24 mouse cellular contexts compared by ENCODE assay signal in genomic region chr6:49106746-49107500, GRCm38 (mm10). TPM values are rescaled to one million over a fixed set of nuclear protein-coding genes. Genes with fewer than 3 reads are reported as not detected.
DNase-seq lines count a peak whose midpoint lies in the region; ATAC-seq and TF ChIP-seq lines count a peak whose summit lies in the region.
"Had no signal": no experiment of that assay in that cellular context is flagged by ENCODE, and none has a peak within 500 bp of the region (broad histone marks: within the 10 kb centered on the region; RNA-seq: fewer than 3 reads in every experiment).

No protein-coding gene starts in this region.

- no peak for TF ChIP-seq CTCF in lung, postnatal 0 days (IDR thresholded peaks at IDR 0.05)
- no peak for TF ChIP-seq CTCF in bone marrow macrophage, adult 2 months (IDR thresholded peaks at IDR 0.05; ENCODE audit: low read depth, low read length)

- H3K36me3 ChIP-seq in lung, postnatal 0 days (ENCODE audit: insufficient read depth, low read length): 0 out of 2 replicates have a peak, but pooled peaks cover 4% of the 10 kb centered on the region
- H3K36me3 ChIP-seq in splenic B cell, adult 2 months (ENCODE audit: control insufficient read depth, insufficient read depth, low read length, poor library complexity, severe bottlenecking): no peaks in the 10 kb centered on the region

- DNase-seq in lung, postnatal 0 days (ENCODE audit: low spot score): peak; percentile 36
- no peak for DNase-seq in lung, postnatal 4 days
- peak; percentile 44 to 57 for DNase-seq in cerebellum, postnatal 10 days
- peak; percentile 61 for DNase-seq in splenic B cell, adult 2 months (ENCODE audit: low read depth, low spot score)
- DNase-seq in urinary bladder, postnatal 4 days (ENCODE audit: low spot score in 2 of 2): no peak
- DNase-seq: adrenal gland, postnatal 36 days; gastrocnemius, postnatal 10 days; heart, adult 2 months; heart, postnatal 4 days; layer of hippocampus, postnatal 36 days; lung, postnatal 14 days; right cerebral cortex, postnatal 4 days; thymus, postnatal 25 days had no signal

- ATAC-seq in lung, postnatal 0 days: peak; percentile 71
- no peak for ATAC-seq in CD4-positive, CD25-positive, alpha-beta regulatory T cell, adult 4 months
- ATAC-seq: forebrain, embryonic 13.5 days; hindbrain, embryonic 16.5 days; intestine, embryonic 16.5 days; midbrain, embryonic 15.5 days had no signal

- H3K27me3 ChIP-seq in lung, postnatal 0 days (replicated peaks; ENCODE audit: insufficient read depth, low read length): no peaks in the 10 kb centered on the region
- no peaks in the 10 kb centered on the region for H3K27me3 ChIP-seq in splenic B cell, adult 2 months (ENCODE audit: control insufficient read depth, insufficient read depth, low read length, poor library complexity, severe bottlenecking)
- H3K27me3 ChIP-seq: embryonic facial prominence, embryonic 15.5 days; forebrain, embryonic 13.5 days; kidney, embryonic 15.5 days; limb, embryonic 15.5 days; midbrain, embryonic 15.5 days had no signal

- WGBS in lung, postnatal 0 days: 75% methylated on average over 15 of the region's 15 CpGs

- H3K4me1 ChIP-seq in lung, postnatal 0 days (ENCODE audit: insufficient read depth, low read depth, low read length): no peaks in the 10 kb centered on the region
- peaks cover 12% of the 10 kb centered on the region for H3K4me1 ChIP-seq in bone marrow macrophage, adult 2 months (ENCODE audit: control insufficient read depth, insufficient read depth, low read length)
- H3K4me1 ChIP-seq: forebrain, embryonic 13.5 days; kidney, embryonic 15.5 days; limb, embryonic 15.5 days; midbrain, embryonic 15.5 days had no signal

- H3K9me3 ChIP-seq in lung, postnatal 0 days (ENCODE audit: low read length): no peaks in the 10 kb centered on the region
- H3K9me3 ChIP-seq: embryonic facial prominence, embryonic 15.5 days; forebrain, embryonic 13.5 days; G1E; kidney, embryonic 15.5 days; limb, embryonic 15.5 days; midbrain, embryonic 15.5 days had no signal

- H3K4me3 ChIP-seq in lung, postnatal 0 days (ENCODE audit: low read depth, low read length): no peak overlapping the region
- no peak overlapping the region for H3K4me3 ChIP-seq in bone marrow macrophage, adult 2 months (ENCODE audit: insufficient read depth, low read length)
- H3K4me3 ChIP-seq: embryonic facial prominence, embryonic 15.5 days; forebrain, embryonic 13.5 days; heart, adult 2 months; kidney, embryonic 15.5 days; limb, embryonic 15.5 days; midbrain, embryonic 15.5 days; myocyte had no signal

- H3K4me2 ChIP-seq in lung, postnatal 0 days (replicated peaks; ENCODE audit: low read depth, low read length): no peak overlapping the region
- H3K4me2 ChIP-seq: embryonic facial prominence, embryonic 15.5 days; forebrain, embryonic 13.5 days; kidney, embryonic 15.5 days; limb, embryonic 15.5 days; midbrain, embryonic 15.5 days had no signal

- no peak overlapping the region for H3K9ac ChIP-seq in lung, postnatal 0 days (replicated peaks; ENCODE audit: low read depth)
- H3K9ac ChIP-seq: embryonic facial prominence, embryonic 15.5 days; forebrain, embryonic 13.5 days; kidney, embryonic 15.5 days; limb, embryonic 15.5 days; midbrain, embryonic 15.5 days had no signal

- H3K27ac ChIP-seq in lung, postnatal 0 days (ENCODE audit: low read length): no peak overlapping the region
- H3K27ac ChIP-seq in bone marrow macrophage, adult 2 months (ENCODE audit: insufficient read depth, low read depth, low read length): peak overlapping the region; percentile 80
- H3K27ac ChIP-seq: embryonic facial prominence, embryonic 15.5 days; forebrain, embryonic 13.5 days; heart, adult 2 months; kidney, embryonic 15.5 days; limb, embryonic 15.5 days; midbrain, embryonic 15.5 days had no signal

- no peak for TF ChIP-seq EP300 in lung, postnatal 0 days (IDR thresholded peaks at IDR 0.05)

- TF ChIP-seq POLR2A in bone marrow macrophage, adult 2 months (IDR thresholded peaks at IDR 0.05; ENCODE audit: borderline replicate concordance, low read depth, low read length): no peak

RNA-seq across cellular contexts. Expression of gene Malsu1, which starts 33.3 kb away (rescaled TPM):
- 81.3 and 84.1 TPM in 2 replicates for polyA plus RNA-seq in lung, postnatal 0 days (2015; fragmentation: Nextera tagmentation; extraction: Ambion mirVana)
- polyA plus RNA-seq in bone marrow macrophage, adult 2 months (2012; ENCODE audit: insufficient read depth, insufficient read length, missing spikeins): 27.5 and 33.2 TPM in 2 replicates
- polyA plus RNA-seq in CD4-positive, CD25-positive, alpha-beta regulatory T cell, adult 4 months (2017; shearing (Covaris generic)): 10 to 100 TPM; 22.2 to 42.4 TPM

Comparison
In these comparisons a context has a peak if more than half of its experiments do, and no peak if none do; other contexts are left out.
1. DNase-seq: peak in lung, postnatal 0 days (single experiment), cerebellum, postnatal 10 days (2 of 2) and splenic B cell, adult 2 months (single experiment); none in lung, postnatal 4 days (0 of 2) and urinary bladder, postnatal 4 days (0 of 2).